Comparison of ENCODE assay signal across 8 mouse cellular contexts in the genomic region with DNA sequence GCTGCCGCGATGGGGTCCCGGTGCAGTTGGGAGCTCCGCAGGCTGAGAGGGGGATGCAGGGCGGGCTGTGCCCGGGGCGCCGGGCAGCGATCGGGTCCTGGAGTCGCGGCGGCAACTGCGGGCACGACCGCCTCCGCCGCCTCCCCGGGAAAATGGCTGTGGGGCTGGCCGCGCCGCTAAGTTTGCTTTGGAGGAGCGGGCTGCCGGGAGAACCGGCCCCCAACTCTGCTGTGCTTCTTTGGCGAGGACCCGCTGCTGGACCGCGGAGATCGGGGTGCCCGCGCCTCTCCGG. TPM values are rescaled to one million over a fixed set of nuclear protein-coding genes. Genes with fewer than 3 reads are reported as not detected.
DNase-seq lines count a peak whose midpoint lies in the region; ATAC-seq and TF ChIP-seq lines count a peak whose summit lies in the region.

No protein-coding gene starts in this region.

- ATAC-seq in limb, embryonic 14.5 days (ENCODE audit: low FRiP score, low read depth): no peak; the same call in 1 of the 2 replicates
- ATAC-seq in stomach, postnatal 0 days (ENCODE audit: low FRiP score, low TSS enrichment): no peak

- H3K4me3 ChIP-seq in gastrocnemius, adult 2 months: peak overlapping the region; percentile 77
- peak overlapping the region; percentile 84 for H3K4me3 ChIP-seq in spleen, adult 2 months (ENCODE audit: extremely low read depth, insufficient read depth, insufficient read length)
- peak overlapping the region; percentile 96 for H3K4me3 ChIP-seq in limb, embryonic 14.5 days (replicated peaks; ENCODE audit: low read length)
- peak overlapping the region; percentile 98 for H3K4me3 ChIP-seq in stomach, postnatal 0 days (ENCODE audit: low read depth, low read length)

- H3K4me2 ChIP-seq in limb, embryonic 14.5 days (replicated peaks; ENCODE audit: low read depth, low read length, severe bottlenecking): peak overlapping the region; percentile 60
- peak overlapping the region; percentile 76 for H3K4me2 ChIP-seq in stomach, postnatal 0 days (replicated peaks; ENCODE audit: low read depth)

- DNase-seq in gastrocnemius, adult 2 months: no peak
- no peak for DNase-seq in gastrocnemius, adult 8-10 months (ENCODE audit: low spot score in 2 of 2)
- no peak for DNase-seq in spleen, adult 2 months (ENCODE audit: low read depth in 1 of 2, low spot score in 2 of 2)
- DNase-seq in spleen, postnatal 36 days (ENCODE audit: low spot score in 2 of 2): no peak
- no peak for DNase-seq in limb, embryonic 14.5 days (ENCODE audit: low spot score)
- no peak for DNase-seq in stomach, postnatal 0 days (ENCODE audit: low spot score)
- DNase-seq in left cerebral cortex, postnatal 36 days (ENCODE audit: low spot score in 2 of 2): no peak
- DNase-seq in cerebellum, postnatal 10 days: no peak

- peaks cover 17% of the 10 kb centered on the region for H3K36me3 ChIP-seq in spleen, adult 2 months (ENCODE audit: control insufficient read depth, insufficient read depth, low read length)
- H3K36me3 ChIP-seq in limb, embryonic 14.5 days (ENCODE audit: control insufficient read depth, insufficient read depth, low read length): peaks cover 37% of the 10 kb centered on the region
- H3K36me3 ChIP-seq in stomach, postnatal 0 days (ENCODE audit: control insufficient read depth, insufficient read depth, low read length): peaks cover 6% of the 10 kb centered on the region; the same call in 1 of the 2 replicates

- TF ChIP-seq CTCF in gastrocnemius, adult 2 months (IDR thresholded peaks at IDR 0.05): no peak
- no peak for TF ChIP-seq CTCF in spleen, adult 2 months (IDR thresholded peaks at IDR 0.05; ENCODE audit: extremely low read depth, insufficient read depth, insufficient read length, insufficient replicate concordance)
- TF ChIP-seq CTCF in stomach, postnatal 0 days (IDR thresholded peaks at IDR 0.05; ENCODE audit: low read depth): no peak

- peak overlapping the region; percentile 85 for H3K9ac ChIP-seq in limb, embryonic 14.5 days (ENCODE audit: low read depth, low read length, severe bottlenecking)
- peak overlapping the region; percentile 97 for H3K9ac ChIP-seq in stomach, postnatal 0 days (ENCODE audit: low read length)

- H3K4me1 ChIP-seq in spleen, adult 2 months (ENCODE audit: control insufficient read depth, insufficient read depth, insufficient read length): peaks cover 8% of the 10 kb centered on the region
- H3K4me1 ChIP-seq in limb, embryonic 14.5 days (ENCODE audit: control insufficient read depth, insufficient read depth, low read length): peaks cover 10% of the 10 kb centered on the region
- 0 out of 2 replicates have a peak, but pooled peaks cover 3% of the 10 kb centered on the region for H3K4me1 ChIP-seq in stomach, postnatal 0 days (replicated peaks; ENCODE audit: control insufficient read depth, insufficient read depth)

- TF ChIP-seq POLR2A in spleen, adult 2 months (IDR thresholded peaks at IDR 0.05; ENCODE audit: low read depth, low read length): no peak
- no peak for TF ChIP-seq POLR2A in limb, embryonic 14.5 days (IDR thresholded peaks at IDR 0.05; ENCODE audit: borderline replicate concordance, extremely low read depth, insufficient read depth, insufficient read length)

- no peak for TF ChIP-seq EP300 in stomach, postnatal 0 days (optimal IDR thresholded peaks at IDR 0.05)

- no peaks in the 10 kb centered on the region for H3K9me3 ChIP-seq in limb, embryonic 14.5 days (ENCODE audit: control insufficient read depth, low read length)
- H3K9me3 ChIP-seq in stomach, postnatal 0 days (ENCODE audit: control insufficient read depth, low read length): no peaks in the 10 kb centered on the region

- intact Hi-C loops in gastrocnemius, adult 2 months (cut with DNase I): loop anchor here (5.0 kb wide), 2 partner anchors 36 to 121 kb away; a partner anchor contains a TSS
- intact Hi-C loops in left cerebral cortex, postnatal 36 days (cut with DNase I): loop anchor here (5.0 kb wide), 2 partner anchors 49 to 121 kb away; a partner anchor contains a TSS

- WGBS in spleen, adult 2 months: under 1% methylated on average over 33 of the region's 33 CpGs
- 0% methylated on average over 24 of the region's 33 CpGs for WGBS in limb, embryonic 14.5 days
- under 1% methylated on average over 33 of the region's 33 CpGs for WGBS in stomach, postnatal 0 days

- peak overlapping the region; percentile 98 for H3K27ac ChIP-seq in gastrocnemius, adult 2 months
- peak overlapping the region; percentile 95 for H3K27ac ChIP-seq in spleen, adult 2 months (ENCODE audit: insufficient read depth, low read length)
- H3K27ac ChIP-seq in limb, embryonic 14.5 days (replicated peaks; ENCODE audit: low read depth, low read length): peak overlapping the region; percentile 90
- peak overlapping the region; percentile 98 for H3K27ac ChIP-seq in stomach, postnatal 0 days (replicated peaks)

- H3K27me3 ChIP-seq in spleen, adult 2 months (ENCODE audit: control insufficient read depth, insufficient read depth, low read length): 0 out of 2 replicates have a peak, but pooled peaks cover 1% of the 10 kb centered on the region
- no peaks in the 10 kb centered on the region for H3K27me3 ChIP-seq in limb, embryonic 14.5 days (ENCODE audit: control insufficient read depth, insufficient read depth, low read length)
- no peaks in the 10 kb centered on the region for H3K27me3 ChIP-seq in stomach, postnatal 0 days (ENCODE audit: control insufficient read depth, insufficient read depth, low read length)

RNA-seq across cellular contexts. Expression of a gene that starts 0.4 kb away (rescaled TPM):
- total RNA-seq in gastrocnemius, adult 2 months (2021): 1 to 10 TPM; 8.7 to 9.0 TPM
- 1 to 10 TPM; 6.7 to 8.4 (median 7.3) TPM for total RNA-seq in gastrocnemius, adult 8-10 months (2022)
- 4.7 and 5.0 TPM in 2 replicates for polyA plus RNA-seq in spleen, adult 2 months (2012; rRNA removed)
- polyA plus RNA-seq in limb, embryonic 14.5 days (2012; rRNA removed): 7.3 and 11.7 TPM in 2 replicates
- 32.2 and 40.8 TPM in 2 replicates for polyA plus RNA-seq in limb, embryonic 14.5 days (2014; fragmentation: Nextera tagmentation; extraction: Ambion mirVana)
- polyA plus RNA-seq in stomach, postnatal 0 days (2015; fragmentation: Nextera tagmentation; extraction: Ambion mirVana): 22.4 and 23.3 TPM in 2 replicates
- total RNA-seq in left cerebral cortex, postnatal 36 days (2021): 10 to 100 TPM; 32.0 to 36.5 TPM

RNA-seq across cellular contexts. Expression of a gene that starts 41.7 kb away (rescaled TPM):
- 100 to 1,000 TPM; 286 to 306 TPM for total RNA-seq in gastrocnemius, adult 2 months (2021)
- total RNA-seq in gastrocnemius, adult 8-10 months (2022): 100 to 1,000 TPM; 242 to 262 (median 246) TPM
- 9.9 and 11.0 TPM in 2 replicates for polyA plus RNA-seq in spleen, adult 2 months (2012; rRNA removed)
- polyA plus RNA-seq in limb, embryonic 14.5 days (2012; rRNA removed): 196 and 245 TPM in 2 replicates
- 543 and 594 TPM in 2 replicates for polyA plus RNA-seq in limb, embryonic 14.5 days (2014; fragmentation: Nextera tagmentation; extraction: Ambion mirVana)
- polyA plus RNA-seq in stomach, postnatal 0 days (2015; fragmentation: Nextera tagmentation; extraction: Ambion mirVana): 469 and 479 TPM in 2 replicates
- total RNA-seq in left cerebral cortex, postnatal 36 days (2021): 100 to 1,000 TPM; 175 to 184 TPM
